Mouse (Mus musculus): ENCODE measurements around the gene Etfrf1. TPM values are rescaled to one million over a fixed set of nuclear protein-coding genes. Genes with fewer than 3 reads are reported as not detected.

Gene Etfrf1
- polyA plus RNA-seq (2012; rRNA removed), result 25.4 and 27.0 TPM in 2 replicates

GRCm38 (mm10) chr6:145210816-145211338, at the start of gene Etfrf1, which contains the start of gene Casc1:
Gene Etfrf1, plus strand, starts transcription at chr6:145211134.
Gene Casc1, minus strand, starts transcription at chr6:145211005.

GRCm38 (mm10) chr6:145250185-145250791, 39.4 kb downstream of the Etfrf1 start, which contains the start of gene Kras:
Gene Kras, minus strand, starts transcription at chr6:145250239.

Other genes starting within 250 kb of the Etfrf1 start
- gene Bcat1, start 134.9 kb upstream of the Etfrf1 start, polyA plus RNA-seq (2012; rRNA removed), result 0.20 and 0.23 TPM in 2 replicates
- gene Lrmp, start 95.5 kb upstream of the Etfrf1 start, polyA plus RNA-seq (2012; rRNA removed), result 28.2 and 29.3 TPM in 2 replicates
- gene Casc1, start 129 bp upstream of the Etfrf1 start, polyA plus RNA-seq (2012; rRNA removed), result 0.13 and 0.16 TPM in 2 replicates
- gene Kras, start 39.1 kb downstream of the Etfrf1 start, polyA plus RNA-seq (2012; rRNA removed), result 16.6 and 17.8 TPM in 2 replicates

Data from liver, embryonic 18 days (tissue).